Mouse (Mus musculus) urinary bladder, postnatal 25 days (tissue): ENCODE results near the gene Dlst.
A peak's percentile ranks its signal among the peaks of the same experiment; 100 is the strongest.

Experiments used
- DNase-seq: peaks from one replicate; pipeline ENCODE4 v3.0.0; 2022; ENCODE audit warnings: low spot score

Gene Dlst

GRCm38 (mm10) chr12:85151002-85151774 is 40.6 kb downstream of the Dlst start, which contains the start of gene Rps6kl1:
Rps6kl1 (minus strand) TSS chr12:85151264.
- no peak for DNase-seq

- no peak for DNase-seq
Measured at GRCm38 (mm10) chr12:85153011-85153410, 42.4 kb downstream of the Dlst start.

GRCm38 (mm10) chr12:85156324-85156723 is 45.7 kb downstream of the Dlst start:
- DNase-seq, result no peak

GRCm38 (mm10) chr12:85157797-85158460 is 47.3 kb downstream of the Dlst start:
- no peak for DNase-seq

- no peak for DNase-seq
Measured at GRCm38 (mm10) chr12:85158801-85159200, 48.2 kb downstream of the Dlst start.

- no peak for DNase-seq
Measured at GRCm38 (mm10) chr12:85159592-85159991, 49.0 kb downstream of the Dlst start.

GRCm38 (mm10) chr12:85164996-85165395 is 54.4 kb downstream of the Dlst start:
- no peak for DNase-seq

GRCm38 (mm10) chr12:85166631-85167030 is 56.0 kb downstream of the Dlst start:
- no peak for DNase-seq

GRCm38 (mm10) chr12:85169117-85169858 is 58.7 kb downstream of the Dlst start:
- DNase-seq, result peak; percentile 88

GRCm38 (mm10) chr12:85169877-85170276 is 59.2 kb downstream of the Dlst start:
- DNase-seq, result no peak

- DNase-seq, result no peak
Measured at GRCm38 (mm10) chr12:85170284-85170947, 59.8 kb downstream of the Dlst start.

- DNase-seq, result no peak
Measured at GRCm38 (mm10) chr12:85170948-85171307, 60.3 kb downstream of the Dlst start.

GRCm38 (mm10) chr12:85174016-85174415 is 63.4 kb downstream of the Dlst start:
- DNase-seq, result no peak

- no peak for DNase-seq
Measured at GRCm38 (mm10) chr12:85175087-85175675, 64.5 kb downstream of the Dlst start.

GRCm38 (mm10) chr12:85175926-85176845 is 65.6 kb downstream of the Dlst start:
- no peak for DNase-seq

- DNase-seq, result peak; percentile 37
Measured at GRCm38 (mm10) chr12:85176846-85177523, 66.4 kb downstream of the Dlst start.

GRCm38 (mm10) chr12:85177740-85178239 is 67.2 kb downstream of the Dlst start, which contains the start of gene Pgf:
Pgf (minus strand) TSS chr12:85177790.
- no peak for DNase-seq

- no peak for DNase-seq
Measured at GRCm38 (mm10) chr12:85178294-85178693, 67.7 kb downstream of the Dlst start.

- no peak for DNase-seq
Measured at GRCm38 (mm10) chr12:85181475-85182344, 71.1 kb downstream of the Dlst start.
